Mouse (Mus musculus): ENCODE data around the gene Nfix.
A peak's percentile ranks its signal among the peaks of the same experiment; 100 is the strongest.

GRCm38 (mm10) chr8:84664566-84665384, 135.4 kb downstream of the Nfix start:
- TF ChIP-seq EP300 (optimal IDR thresholded peaks at IDR 0.05) (no peak), CTCF (IDR thresholded peaks at IDR 0.05; ENCODE audit: low read depth) (peak; percentile 74)

Measured in stomach, postnatal 0 days (tissue).